Mouse (Mus musculus) MEL (cell line): ENCODE results near the gene Gp9.

Experiments used
- CHD2 ChIP-seq: IDR thresholded peaks from 2 replicates; pipeline ENCODE4 v1.6.1; 2011; ENCODE audit warnings: low read length, improper control_type of control experiment
- CTCF ChIP-seq, 3 experiments: IDR thresholded peaks in 2 of 3; conservative IDR thresholded peaks in 1 of 3; 2 replicates each; pipeline ENCODE4 v1.5.1; 2011 to 2012; ENCODE audit warnings: low read length in 3 of 3, low read depth in 2 of 3, mild to moderate bottlenecking in 2 of 3, improper control_type of control experiment in 1 of 3, inconsistent platforms in 1 of 3, mixed read lengths in 1 of 3, moderate library complexity in 1 of 3; ENCODE audit not compliant: control insufficient read depth in 1 of 3, insufficient read depth in 1 of 3, poor library complexity in 1 of 3, severe bottlenecking in 1 of 3
- MAX ChIP-seq: IDR thresholded peaks from 2 replicates; pipeline ENCODE4 v1.6.1; 2011; ENCODE audit warnings: low read length, improper control_type of control experiment
- MEF2A ChIP-seq: IDR thresholded peaks from 2 replicates; pipeline ENCODE4 v1.6.1; 2014; ENCODE audit warnings: low read depth, mild to moderate bottlenecking, inconsistent platforms, low read length, improper control_type of control experiment; ENCODE audit not compliant: poor library complexity, insufficient replicate concordance, severe bottlenecking; ENCODE audit errors: extremely low read depth
- MXI1 ChIP-seq: IDR thresholded peaks from 2 replicates; pipeline ENCODE4 v1.6.1; 2011; ENCODE audit warnings: mild to moderate bottlenecking, low read depth, low read length, improper control_type of control experiment
- MYB ChIP-seq: IDR thresholded peaks from 2 replicates; pipeline ENCODE4 v1.6.1; 2011; ENCODE audit warnings: mild to moderate bottlenecking, low read depth, low read length, improper control_type of control experiment
- POLR2A ChIP-seq, 2 experiments: IDR thresholded peaks; 2 replicates each; pipeline ENCODE4 v1.6.1; 2011 to 2012; ENCODE audit warnings: low read length in 2 of 2, mild to moderate bottlenecking in 2 of 2, control low read depth in 1 of 2, improper control_type of control experiment in 1 of 2, low read depth in 1 of 2, moderate library complexity in 1 of 2; ENCODE audit not compliant: control insufficient read depth in 1 of 2, insufficient read depth in 1 of 2, poor library complexity in 1 of 2
- POLR2AphosphoS5 ChIP-seq: IDR thresholded peaks from 2 replicates; pipeline ENCODE4 v1.6.1; 2012; ENCODE audit warnings: low read depth, borderline replicate concordance, mild to moderate bottlenecking, inconsistent platforms, low read length, moderate library complexity, mixed read lengths
- RCOR1 ChIP-seq: IDR thresholded peaks from 2 replicates; pipeline ENCODE4 v1.6.1; 2012; ENCODE audit warnings: low read depth, mild to moderate bottlenecking, inconsistent platforms, low read length, improper control_type of control experiment
- SIN3A ChIP-seq: IDR thresholded peaks from 2 replicates; pipeline ENCODE4 v1.6.1; 2012; ENCODE audit warnings: low read length, improper control_type of control experiment, inconsistent platforms
- TBP ChIP-seq: IDR thresholded peaks from 2 replicates; pipeline ENCODE4 v1.8.0; 2011; ENCODE audit warnings: low read depth, low read length, improper control_type of control experiment
- TCF12 ChIP-seq: IDR thresholded peaks from 2 replicates; pipeline ENCODE4 v1.6.1; 2014; ENCODE audit warnings: low read depth, mild to moderate bottlenecking, inconsistent platforms, low read length, improper control_type of control experiment, moderate library complexity
- UBTF ChIP-seq: IDR thresholded peaks from 2 replicates; pipeline ENCODE4 v1.6.1; 2012; ENCODE audit warnings: low read depth, mild to moderate bottlenecking, inconsistent platforms, low read length, improper control_type of control experiment, moderate library complexity, borderline replicate concordance; ENCODE audit not compliant: insufficient read depth
- ZMIZ1 ChIP-seq: IDR thresholded peaks from 2 replicates; pipeline ENCODE4 v1.6.1; 2012; ENCODE audit warnings: low read depth, mild to moderate bottlenecking, inconsistent platforms, low read length, improper control_type of control experiment, moderate library complexity

- TF ChIP-seq CTCF (IDR thresholded peaks at IDR 0.05 in 2 of 3, conservative IDR thresholded peaks at IDR 0.05 in 1 of 3; ENCODE audit: control insufficient read depth in 1 of 3, insufficient read depth in 1 of 3, low read depth in 2 of 3, low read length in 3 of 3, poor library complexity in 1 of 3, severe bottlenecking in 1 of 3) (no peak), POLR2A (IDR thresholded peaks at IDR 0.05; ENCODE audit: control insufficient read depth in 1 of 2, insufficient read depth in 1 of 2, low read depth in 1 of 2, low read length in 2 of 2, poor library complexity in 1 of 2) (no peak), MEF2A (no peak), MYB (no peak), POLR2AphosphoS5 (no peak), RCOR1 (peak; percentile 14; the same call in 1 of the 2 replicates), MAX (no peak), TBP (no peak), ZMIZ1 (no peak), UBTF (no peak), SIN3A (0 out of 2 replicates have a peak, but pooled peaks have one; percentile 29), MXI1 (no peak), CHD2 (no peak), TCF12 (peak; percentile 48; the same call in 1 of the 2 replicates)
Measured at GRCm38 (mm10) chr6:87744632-87745031, 33.2 kb upstream of the Gp9 start.
